Mouse (Mus musculus): Measurements from ENCODE around the gene Ovch2. TPM values are rescaled to one million over a fixed set of nuclear protein-coding genes. Genes with fewer than 3 reads are reported as not detected.
"Not testable (repeated sequence)": the region's sequence is repeated elsewhere in the genome, so short reads cannot be mapped to it uniquely, and the experiment has no call there.

Gene Ovch2
- not detected in 2 replicates for polyA plus RNA-seq (2016; fragmentation: Nextera tagmentation; extraction: Ambion mirVana)

DNA sequence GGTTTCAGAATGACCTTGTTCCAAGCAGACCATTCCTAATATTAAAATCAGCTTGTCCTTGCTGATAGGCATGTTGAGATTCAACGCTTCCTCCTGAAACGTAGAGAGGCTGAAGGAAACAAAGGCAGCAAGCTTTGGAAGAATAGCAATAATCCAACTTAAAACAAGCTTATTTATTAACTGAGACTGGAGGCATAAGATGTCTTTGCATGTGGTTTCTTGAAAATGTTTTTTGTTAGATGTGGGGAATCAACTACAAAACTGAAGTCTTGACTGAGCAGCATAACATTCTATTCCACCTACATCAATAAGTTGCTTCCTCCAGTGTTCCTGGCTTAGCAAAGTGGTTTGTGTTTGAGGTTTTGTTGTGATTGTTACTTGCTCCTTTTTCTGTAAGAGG is at the start of gene Ovch2:
Gene Ovch2, minus strand, starts transcription at position 101 of the 400 bp plus-strand sequence.
- ATAC-seq (ENCODE audit: low FRiP score, low read depth): no peak
- Histone ChIP-seq H3K4me1 (no peaks in the 10 kb centered on the region), H3K27me3 (no peaks in the 10 kb centered on the region), H3K4me3 (no peak within 1 kb of the TSS), H3K9me3 (0 out of 2 replicates have a peak, but pooled peaks cover 2% of the 10 kb centered on the region), H3K4me2 (replicated peaks) (no peak within 1 kb of the TSS), H3K27ac (replicated peaks) (no peak within 1 kb of the TSS), H3K9ac (replicated peaks) (no peak within 1 kb of the TSS), H3K36me3 (no peaks in the 10 kb centered on the region)
- 78% methylated on average over 2 of the region's 2 CpGs for WGBS

DNA sequence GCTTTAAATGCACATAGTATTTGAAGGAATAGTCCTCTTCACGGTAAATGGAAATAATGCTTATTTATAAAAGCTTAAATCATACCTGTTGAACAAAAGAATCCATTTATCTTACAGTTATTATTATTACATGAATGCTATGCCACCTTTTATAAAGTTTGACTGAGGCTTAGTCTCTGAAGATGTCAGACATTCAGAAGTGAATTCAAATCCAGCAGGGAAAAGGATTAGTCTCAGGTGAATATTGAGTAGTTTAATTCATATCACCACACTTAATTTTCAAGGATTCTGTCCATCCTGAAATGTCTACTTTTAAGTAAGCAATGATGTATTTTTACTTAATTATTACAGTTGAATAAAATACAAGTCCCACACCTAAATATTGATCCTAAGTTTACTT is 46.4 kb upstream of the Ovch2 start, which contains the start of gene Olfr470:
Gene Olfr470, minus strand, starts transcription at position 101 of the 400 bp plus-strand sequence.
- not testable (repeated sequence) for H3K4me1 ChIP-seq; H3K4me3 ChIP-seq; H3K27me3 ChIP-seq; H3K9ac ChIP-seq (replicated peaks); H3K4me2 ChIP-seq (replicated peaks); H3K36me3 ChIP-seq; H3K27ac ChIP-seq (replicated peaks); H3K9me3 ChIP-seq; ATAC-seq (ENCODE audit: low FRiP score, low read depth)
- WGBS: 81% methylated on average over 1 of the region's 1 CpGs

DNA sequence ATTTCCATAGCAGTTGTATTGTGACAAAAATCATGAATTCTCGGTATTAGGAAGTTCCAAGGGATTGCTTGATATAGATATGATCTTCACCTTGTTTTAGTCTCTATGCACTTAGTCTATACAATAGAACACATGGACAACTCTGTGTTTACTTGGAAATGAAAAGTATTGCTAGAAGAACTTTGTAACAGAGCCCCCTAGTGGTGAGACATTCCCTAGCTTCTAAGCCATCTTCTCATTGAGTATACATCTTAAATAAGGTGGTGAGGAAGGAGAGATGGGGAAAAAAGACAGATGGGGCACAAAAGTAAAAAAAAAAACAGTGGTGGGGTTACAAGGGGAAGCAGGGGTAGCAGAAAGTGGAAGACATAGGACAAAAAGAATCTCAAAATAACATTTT is 40.7 kb upstream of the Ovch2 start:
- H3K36me3 ChIP-seq: no peaks in the 10 kb centered on the region
- WGBS: 88% methylated on average over 1 of the region's 1 CpGs
- ATAC-seq (ENCODE audit: low FRiP score, low read depth): no peak
- no peaks in the 10 kb centered on the region for H3K27me3 ChIP-seq
- no peak overlapping the region for H3K4me3 ChIP-seq
- no peak overlapping the region for H3K4me2 ChIP-seq (replicated peaks)
- H3K27ac ChIP-seq (replicated peaks): no peak overlapping the region
- H3K9me3 ChIP-seq: no peaks in the 10 kb centered on the region
- H3K9ac ChIP-seq (replicated peaks): no peak overlapping the region
- no peaks in the 10 kb centered on the region for H3K4me1 ChIP-seq

DNA sequence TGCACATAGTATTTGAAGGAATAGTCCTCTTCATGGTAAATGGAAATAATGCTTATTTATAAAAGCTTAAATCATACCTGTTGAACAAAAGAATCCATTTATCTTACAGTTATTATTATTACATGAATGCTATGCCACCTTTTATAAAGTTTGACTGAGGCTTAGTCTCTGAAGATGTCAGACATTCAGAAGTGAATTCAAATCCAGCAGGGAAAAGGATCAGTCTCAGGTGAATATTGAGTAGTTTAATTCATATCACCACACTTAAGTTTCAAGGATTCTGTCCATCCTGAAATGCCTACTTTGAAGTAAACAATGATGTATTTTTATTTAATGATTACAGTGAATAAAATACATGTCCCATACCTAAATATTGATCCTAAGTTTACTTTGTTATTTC is 24.4 kb upstream of the Ovch2 start, which contains the start of gene Olfr469:
Gene Olfr469, minus strand, starts transcription at position 101 of the 400 bp plus-strand sequence.
- ATAC-seq (ENCODE audit: low FRiP score, low read depth); H3K9me3 ChIP-seq; H3K9ac ChIP-seq (replicated peaks); H3K36me3 ChIP-seq; H3K27me3 ChIP-seq; H3K4me2 ChIP-seq (replicated peaks); H3K4me3 ChIP-seq; H3K27ac ChIP-seq (replicated peaks); H3K4me1 ChIP-seq: not testable (repeated sequence)

DNA sequence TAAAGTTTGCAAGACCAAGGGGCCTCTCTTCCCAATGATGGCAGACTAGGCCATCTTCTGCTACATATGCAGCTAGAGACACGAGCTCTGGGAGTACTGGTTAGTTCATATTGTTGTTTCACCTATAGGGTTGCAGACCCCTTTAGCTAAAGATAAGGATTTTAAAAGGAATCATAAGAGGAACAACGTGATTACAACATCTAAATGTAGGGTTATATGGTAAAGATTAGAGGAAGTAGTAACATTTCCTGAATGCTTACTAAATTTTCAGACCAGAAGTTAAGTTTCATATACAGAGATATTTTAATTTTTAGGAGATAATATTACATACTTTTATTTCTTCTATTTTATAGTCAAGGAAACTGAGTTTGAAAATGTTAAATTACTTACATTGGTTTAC is 22.9 kb upstream of the Ovch2 start:
- H3K4me1 ChIP-seq; H3K36me3 ChIP-seq; H3K27ac ChIP-seq (replicated peaks); H3K27me3 ChIP-seq; H3K4me3 ChIP-seq; ATAC-seq (ENCODE audit: low FRiP score, low read depth); H3K9me3 ChIP-seq; H3K4me2 ChIP-seq (replicated peaks); H3K9ac ChIP-seq (replicated peaks): not testable (repeated sequence)
- 70% methylated on average over 2 of the region's 2 CpGs for WGBS

DNA sequence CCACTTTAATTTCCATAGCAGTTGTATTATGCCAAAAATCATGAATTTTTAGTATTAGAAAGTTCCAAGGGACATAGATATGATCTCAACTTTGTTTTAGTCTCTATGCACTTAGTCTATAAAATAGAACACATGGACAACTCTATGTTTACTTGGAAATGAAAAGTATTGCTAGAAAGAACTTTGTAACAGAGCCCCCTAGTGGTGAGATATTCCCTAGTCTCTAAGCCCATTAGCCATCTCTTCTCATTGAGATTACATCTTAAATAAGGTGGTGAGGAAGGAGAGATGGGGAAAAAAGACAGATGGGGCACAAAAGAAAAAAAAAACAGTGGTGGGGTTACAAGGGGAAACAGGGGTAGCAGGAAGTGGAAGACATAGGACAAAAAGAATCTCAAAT is 18.4 kb upstream of the Ovch2 start:
- no peak overlapping the region for H3K27ac ChIP-seq (replicated peaks)
- no peaks in the 10 kb centered on the region for H3K4me1 ChIP-seq
- H3K4me2 ChIP-seq (replicated peaks): no peak overlapping the region
- H3K4me3 ChIP-seq: no peak overlapping the region
- H3K9ac ChIP-seq (replicated peaks): no peak overlapping the region
- ATAC-seq (ENCODE audit: low FRiP score, low read depth): no peak
- no peaks in the 10 kb centered on the region for H3K27me3 ChIP-seq
- no peaks in the 10 kb centered on the region for H3K9me3 ChIP-seq
- no peaks in the 10 kb centered on the region for H3K36me3 ChIP-seq

DNA sequence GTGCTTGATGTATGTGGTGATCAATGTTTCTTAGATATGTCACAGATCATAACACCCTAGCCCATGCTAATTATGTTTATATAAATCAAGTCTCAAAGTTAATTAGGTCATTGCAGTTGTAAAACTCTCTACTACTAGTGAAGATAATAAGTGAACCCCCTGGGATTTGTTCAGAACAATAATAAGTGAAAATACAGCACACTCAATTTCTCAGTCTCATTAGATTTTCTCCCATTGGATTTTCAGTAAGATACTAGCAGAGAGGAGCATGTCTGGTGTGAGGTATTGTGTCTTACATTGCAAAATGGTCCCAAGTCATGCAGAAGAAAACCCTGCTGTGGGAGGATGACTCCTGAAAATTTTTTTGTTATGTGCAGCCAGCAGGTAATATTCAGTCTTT is 11.0 kb upstream of the Ovch2 start, which contains the start of gene Olfr467:
Gene Olfr467, plus strand, starts transcription at position 301 of the 400 bp plus-strand sequence.
- Histone ChIP-seq H3K36me3 (no peaks in the 10 kb centered on the region), H3K4me1 (no peaks in the 10 kb centered on the region), H3K27ac (replicated peaks) (no peak within 1 kb of the TSS), H3K4me3 (no peak within 1 kb of the TSS), H3K4me2 (replicated peaks) (no peak within 1 kb of the TSS), H3K27me3 (no peaks in the 10 kb centered on the region), H3K9ac (replicated peaks) (no peak within 1 kb of the TSS), H3K9me3 (peaks cover 7% of the 10 kb centered on the region; the same call in 1 of the 2 replicates)
- ATAC-seq (ENCODE audit: low FRiP score, low read depth): no peak

DNA sequence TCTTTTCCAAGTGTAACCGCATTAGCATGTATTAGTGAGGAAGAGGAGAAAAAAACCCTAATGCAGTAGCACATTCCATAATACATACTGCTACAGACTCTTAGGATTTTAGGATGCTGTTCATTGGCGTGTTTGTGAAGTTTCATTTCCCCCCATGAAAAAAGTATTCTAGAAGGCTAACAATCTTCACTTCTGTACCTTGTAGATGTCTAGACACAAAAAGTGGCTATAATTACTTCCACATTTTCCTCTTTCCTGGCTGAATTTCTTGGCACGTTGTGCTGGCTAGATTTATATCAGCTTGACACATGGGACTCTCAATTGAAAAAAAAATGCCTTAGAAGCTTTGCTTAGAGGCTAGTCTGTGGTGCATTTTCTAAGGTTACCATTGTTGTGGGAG is 1.1 kb upstream of the Ovch2 start:
- no peaks in the 10 kb centered on the region for H3K4me1 ChIP-seq
- no peak for ATAC-seq (ENCODE audit: low FRiP score, low read depth)
- 0 out of 2 replicates have a peak, but pooled peaks cover 2% of the 10 kb centered on the region for H3K9me3 ChIP-seq
- H3K4me3 ChIP-seq: no peak overlapping the region
- no peak overlapping the region for H3K4me2 ChIP-seq (replicated peaks)
- H3K36me3 ChIP-seq: no peaks in the 10 kb centered on the region
- 77% methylated on average over 3 of the region's 3 CpGs for WGBS
- no peak overlapping the region for H3K27ac ChIP-seq (replicated peaks)
- H3K27me3 ChIP-seq: no peaks in the 10 kb centered on the region
- H3K9ac ChIP-seq (replicated peaks): no peak overlapping the region

DNA sequence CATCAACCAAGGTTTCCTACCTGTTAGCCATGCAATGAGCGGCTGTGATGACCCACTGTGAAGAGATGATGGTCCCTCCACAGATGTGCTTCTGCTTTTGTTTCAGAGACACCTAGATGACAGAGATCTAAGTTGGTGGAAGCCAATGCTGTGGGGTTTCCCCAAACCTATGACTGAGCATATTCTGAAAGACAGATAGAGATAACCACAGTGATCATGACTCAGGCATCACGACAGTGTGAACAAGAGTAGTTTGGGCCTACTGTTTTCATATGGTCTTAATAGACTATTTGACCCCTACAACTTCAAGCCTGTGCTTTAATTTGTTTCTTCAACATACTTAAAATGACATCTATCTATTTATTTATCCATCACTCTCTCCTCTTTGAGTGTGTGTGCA is 4.5 kb downstream of the Ovch2 start:
- no peaks in the 10 kb centered on the region for H3K9me3 ChIP-seq
- ATAC-seq (ENCODE audit: low FRiP score, low read depth): no peak
- WGBS: 88% methylated on average over 2 of the region's 2 CpGs

DNA sequence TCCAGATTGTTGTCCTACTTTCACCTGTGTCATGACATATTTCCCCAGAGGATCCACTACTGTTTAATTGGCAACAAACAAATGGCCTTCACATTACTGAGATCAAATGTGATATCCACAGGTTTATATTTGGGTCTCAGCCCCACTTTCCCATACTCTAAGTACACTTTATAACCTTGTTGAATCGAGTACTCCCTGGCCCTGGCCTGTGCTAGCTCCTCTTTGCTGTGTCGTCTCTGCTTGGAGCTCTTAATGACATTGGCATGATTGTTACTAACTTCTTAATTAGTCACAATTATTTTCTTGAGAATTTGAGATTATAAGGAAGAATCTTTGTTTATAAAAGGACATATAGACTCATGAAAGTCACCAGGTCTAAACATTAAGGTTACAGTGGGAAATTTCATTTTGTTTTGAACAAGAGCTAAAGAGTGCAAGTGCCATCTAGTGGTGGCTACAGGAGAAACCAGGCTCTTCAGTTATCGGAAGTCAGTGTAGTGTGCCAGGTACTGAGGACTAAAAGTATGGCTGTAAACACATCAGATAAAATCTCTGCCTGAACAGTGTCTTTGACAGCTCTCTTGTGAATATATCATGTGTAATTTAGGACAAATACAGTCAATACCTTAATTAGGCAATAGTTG is 12.9 kb downstream of the Ovch2 start:
- Histone ChIP-seq H3K9me3 (no peaks in the 10 kb centered on the region), H3K4me1 (no peaks in the 10 kb centered on the region), H3K27ac (replicated peaks) (no peak overlapping the region), H3K4me2 (replicated peaks) (no peak overlapping the region), H3K27me3 (no peaks in the 10 kb centered on the region), H3K9ac (replicated peaks) (no peak overlapping the region), H3K36me3 (no peaks in the 10 kb centered on the region), H3K4me3 (no peak overlapping the region)
- no peak for ATAC-seq (ENCODE audit: low FRiP score, low read depth)
- 67% methylated on average over 3 of the region's 3 CpGs for WGBS

More for the DNA sequence above, 4.5 kb downstream of the Ovch2 start:
- H3K4me3 ChIP-seq: no peak overlapping the region
- no peak overlapping the region for H3K4me2 ChIP-seq (replicated peaks)
- no peak overlapping the region for H3K27ac ChIP-seq (replicated peaks)
- no peaks in the 10 kb centered on the region for H3K4me1 ChIP-seq
- no peak overlapping the region for H3K9ac ChIP-seq (replicated peaks)
- no peaks in the 10 kb centered on the region for H3K36me3 ChIP-seq
- no peaks in the 10 kb centered on the region for H3K27me3 ChIP-seq

DNA sequence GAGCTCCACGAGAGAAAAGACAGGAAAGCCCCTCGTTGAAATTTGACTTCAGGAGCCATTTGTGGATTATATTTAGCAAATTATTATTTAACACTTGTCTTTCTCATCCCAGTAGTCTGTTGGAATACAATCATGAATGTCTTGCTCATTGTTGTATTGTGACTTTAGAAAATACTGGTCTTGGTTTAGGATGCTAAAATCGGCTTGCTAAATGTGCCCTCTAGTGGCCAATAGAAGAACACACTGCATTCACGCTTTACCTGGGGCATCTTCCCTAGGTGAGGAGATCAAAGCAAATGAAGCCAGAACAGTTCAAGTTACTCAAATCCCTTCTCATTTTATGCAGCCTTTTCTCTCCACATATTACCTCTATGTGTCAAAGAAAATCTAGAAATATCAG is 21.4 kb downstream of the Ovch2 start:
- no peak overlapping the region for H3K9ac ChIP-seq (replicated peaks)
- no peaks in the 10 kb centered on the region for H3K9me3 ChIP-seq
- 47% methylated on average over 4 of the region's 4 CpGs for WGBS
- no peaks in the 10 kb centered on the region for H3K36me3 ChIP-seq
- H3K27ac ChIP-seq (replicated peaks): no peak overlapping the region
- H3K4me1 ChIP-seq: no peaks in the 10 kb centered on the region
- H3K27me3 ChIP-seq: no peaks in the 10 kb centered on the region
- no peak overlapping the region for H3K4me2 ChIP-seq (replicated peaks)
- no peak overlapping the region for H3K4me3 ChIP-seq
- ATAC-seq (ENCODE audit: low FRiP score, low read depth): no peak

DNA sequence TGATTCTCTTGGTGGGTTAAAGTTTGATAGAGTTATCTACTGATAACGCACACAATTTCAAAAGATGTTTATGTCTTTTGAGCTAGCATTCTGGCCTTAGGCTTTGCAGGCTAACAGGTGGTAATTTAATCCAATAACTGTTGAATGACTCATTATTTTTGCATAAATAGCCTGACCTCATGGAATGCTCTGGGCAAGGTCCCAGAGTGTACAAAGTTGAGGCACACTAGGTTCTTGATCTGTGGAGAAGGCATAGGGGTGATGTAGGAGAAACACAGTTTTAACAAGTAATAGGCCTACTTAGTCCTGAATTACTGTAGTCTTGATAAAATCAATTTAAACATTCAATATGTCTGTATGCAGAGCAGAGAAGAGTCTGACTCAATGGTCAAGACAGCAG is 22.8 kb downstream of the Ovch2 start:
- Histone ChIP-seq H3K27ac (replicated peaks) (no peak overlapping the region), H3K4me1 (no peaks in the 10 kb centered on the region), H3K4me3 (no peak overlapping the region), H3K9me3 (no peaks in the 10 kb centered on the region), H3K9ac (replicated peaks) (no peak overlapping the region), H3K27me3 (no peaks in the 10 kb centered on the region), H3K4me2 (replicated peaks) (no peak overlapping the region), H3K36me3 (no peaks in the 10 kb centered on the region)
- ATAC-seq (ENCODE audit: low FRiP score, low read depth): no peak
- WGBS: 86% methylated on average over 1 of the region's 1 CpGs

DNA sequence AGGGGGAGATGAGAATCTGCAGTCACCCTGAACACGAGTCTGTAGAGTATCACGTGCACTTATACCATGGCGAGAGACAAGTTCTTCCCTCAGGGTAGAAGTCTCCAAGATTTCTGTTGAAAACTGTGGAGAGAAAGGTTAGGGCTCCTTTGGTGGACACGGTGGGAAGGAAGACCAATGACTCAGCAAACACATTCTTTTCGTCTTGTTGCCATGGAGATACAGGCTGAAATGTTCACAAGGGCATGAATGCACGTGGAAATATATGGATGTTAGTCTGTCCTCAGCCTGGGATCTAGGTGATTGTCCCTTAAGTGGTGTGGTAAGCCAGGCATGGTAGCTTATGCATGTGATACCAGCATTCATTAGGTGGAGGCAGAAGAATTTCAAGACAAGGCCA is 30.2 kb downstream of the Ovch2 start:
- no peaks in the 10 kb centered on the region for H3K36me3 ChIP-seq
- H3K27me3 ChIP-seq: no peaks in the 10 kb centered on the region
- H3K9me3 ChIP-seq: no peaks in the 10 kb centered on the region
- no peak overlapping the region for H3K9ac ChIP-seq (replicated peaks)
- H3K4me1 ChIP-seq: no peaks in the 10 kb centered on the region
- H3K27ac ChIP-seq (replicated peaks): no peak overlapping the region
- WGBS: 62% methylated on average over 6 of the region's 6 CpGs
- H3K4me2 ChIP-seq (replicated peaks): no peak overlapping the region
- ATAC-seq (ENCODE audit: low FRiP score, low read depth): no peak
- no peak overlapping the region for H3K4me3 ChIP-seq

All from midbrain, embryonic 12.5 days (tissue).